Mouse (Mus musculus) 3134 (cell line): ENCODE measurements around the gene Hist1h1d.
A peak's percentile ranks its signal among the peaks of the same experiment; 100 is the strongest.
"Not testable (repeated sequence)": the region's sequence is repeated elsewhere in the genome, so short reads cannot be mapped to it uniquely, and the experiment has no call there.

Source experiments
- DNase-seq: peaks from one replicate; pipeline ENCODE4 v3.0.0-alpha.2; 2011; ENCODE audit warnings: low spot score; ENCODE audit not compliant: insufficient read length; ENCODE audit errors: extremely low read depth

The Hist1h1d gene

DNA sequence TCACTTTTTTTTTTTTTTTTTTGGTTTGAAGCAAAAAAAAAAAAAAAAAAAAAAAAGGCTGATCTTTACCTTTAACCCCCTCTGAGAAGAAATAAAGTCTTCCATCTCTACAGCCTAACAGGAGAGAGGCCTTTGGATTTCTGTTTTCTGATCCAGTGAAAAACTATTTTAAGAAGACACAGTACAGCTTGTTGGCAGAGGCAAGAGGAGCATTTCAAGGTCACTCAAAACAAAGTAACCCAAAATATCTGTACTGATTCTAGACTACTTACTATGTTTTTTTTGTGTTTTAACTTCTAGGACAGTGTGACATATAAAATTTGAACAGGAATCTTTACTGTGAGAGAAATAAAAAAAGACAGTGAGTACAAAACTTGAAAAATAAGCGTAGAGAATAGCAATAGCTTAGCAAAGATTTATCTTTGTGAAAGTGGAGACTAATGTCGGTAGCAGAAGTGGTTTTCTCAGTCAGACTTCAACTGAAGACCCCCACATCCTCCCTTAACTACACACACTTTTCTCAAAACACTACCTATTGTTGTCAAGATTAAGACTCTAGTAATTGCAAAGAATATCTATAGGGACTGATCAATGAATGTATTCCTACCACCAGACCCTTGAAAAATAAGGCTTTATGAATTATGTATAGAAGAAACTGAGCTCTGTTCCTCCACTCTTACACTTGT is 23.4 kb upstream of the Hist1h1d start:
- DNase-seq = no peak

DNA sequence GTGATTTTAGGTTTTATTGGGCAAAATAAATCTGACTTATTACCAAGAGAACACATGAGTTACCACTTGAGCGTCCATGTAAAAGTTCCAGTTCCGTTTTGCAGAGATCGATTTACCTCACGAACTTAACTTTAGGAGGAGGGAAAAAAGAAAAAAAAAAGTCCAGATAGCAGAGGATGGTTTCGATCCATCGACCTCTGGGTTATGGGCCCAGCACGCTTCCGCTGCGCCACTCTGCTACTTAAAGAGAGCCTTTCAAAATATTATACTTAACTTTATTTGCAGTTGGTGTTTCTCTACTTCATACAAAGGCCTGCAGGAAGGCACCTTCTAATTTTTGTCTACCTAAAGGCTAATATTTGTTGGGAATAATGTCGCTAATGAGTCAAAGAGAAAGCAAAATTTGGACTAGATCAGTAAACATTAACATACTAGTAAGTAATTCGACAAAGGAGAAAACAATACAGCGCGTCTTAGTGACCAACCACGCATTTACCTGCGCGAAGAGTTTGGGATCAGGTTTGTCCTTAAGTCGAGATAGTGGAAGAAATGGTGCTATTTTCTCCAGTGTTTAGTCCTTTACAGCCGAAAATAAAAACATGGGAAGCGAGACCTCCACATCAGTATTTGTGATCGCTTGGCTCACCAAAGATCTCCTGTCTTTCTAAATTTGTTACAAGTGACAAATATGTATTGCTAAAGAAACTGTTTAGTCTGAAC is 22.7 kb upstream of the Hist1h1d start:
- DNase-seq = peak; percentile 70

DNA sequence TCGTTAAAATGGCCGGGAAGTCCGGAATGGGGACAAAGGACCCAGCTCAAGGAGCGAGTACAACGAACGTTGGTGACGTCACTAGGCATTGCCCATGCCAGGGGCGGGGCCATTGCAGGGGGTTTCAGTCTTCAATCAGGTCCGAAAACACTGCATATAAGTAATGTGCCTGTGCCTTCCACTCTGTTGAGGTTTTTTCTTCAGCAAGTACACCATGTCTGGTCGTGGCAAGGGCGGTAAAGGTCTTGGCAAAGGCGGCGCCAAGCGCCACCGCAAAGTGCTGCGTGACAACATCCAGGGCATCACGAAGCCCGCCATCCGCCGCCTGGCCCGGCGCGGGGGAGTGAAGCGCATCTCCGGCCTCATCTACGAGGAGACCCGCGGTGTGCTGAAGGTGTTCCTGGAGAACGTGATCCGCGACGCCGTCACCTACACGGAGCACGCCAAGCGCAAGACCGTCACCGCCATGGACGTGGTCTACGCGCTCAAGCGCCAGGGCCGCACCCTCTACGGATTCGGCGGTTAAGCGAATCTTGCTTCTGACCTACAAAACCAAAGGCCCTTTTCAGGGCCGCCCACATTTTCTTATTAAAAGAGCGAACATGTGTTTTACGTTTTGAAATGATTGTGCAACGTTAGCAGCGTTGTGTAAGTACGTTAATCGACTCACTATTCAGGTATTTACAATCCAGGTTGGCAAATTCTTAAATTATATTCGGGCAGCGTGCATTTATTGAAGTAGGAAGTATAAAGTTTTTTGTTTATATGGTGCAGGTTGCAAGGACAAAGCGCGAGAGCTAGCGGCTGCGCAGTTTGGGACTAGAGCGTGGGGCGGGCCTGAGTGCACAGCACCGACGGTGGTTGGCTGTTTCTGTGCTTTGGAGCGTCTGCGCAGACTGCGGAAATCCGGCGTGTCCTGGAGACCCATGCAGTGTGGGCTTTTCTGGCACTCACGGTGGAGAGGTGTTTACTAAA is 21.9 kb upstream of the Hist1h1d start, which contains the start of gene Hist1h4h:
Hist1h4h (plus strand) TSS at position 150 of the 975 bp plus-strand sequence.
- peak; percentile 95 for DNase-seq

DNA sequence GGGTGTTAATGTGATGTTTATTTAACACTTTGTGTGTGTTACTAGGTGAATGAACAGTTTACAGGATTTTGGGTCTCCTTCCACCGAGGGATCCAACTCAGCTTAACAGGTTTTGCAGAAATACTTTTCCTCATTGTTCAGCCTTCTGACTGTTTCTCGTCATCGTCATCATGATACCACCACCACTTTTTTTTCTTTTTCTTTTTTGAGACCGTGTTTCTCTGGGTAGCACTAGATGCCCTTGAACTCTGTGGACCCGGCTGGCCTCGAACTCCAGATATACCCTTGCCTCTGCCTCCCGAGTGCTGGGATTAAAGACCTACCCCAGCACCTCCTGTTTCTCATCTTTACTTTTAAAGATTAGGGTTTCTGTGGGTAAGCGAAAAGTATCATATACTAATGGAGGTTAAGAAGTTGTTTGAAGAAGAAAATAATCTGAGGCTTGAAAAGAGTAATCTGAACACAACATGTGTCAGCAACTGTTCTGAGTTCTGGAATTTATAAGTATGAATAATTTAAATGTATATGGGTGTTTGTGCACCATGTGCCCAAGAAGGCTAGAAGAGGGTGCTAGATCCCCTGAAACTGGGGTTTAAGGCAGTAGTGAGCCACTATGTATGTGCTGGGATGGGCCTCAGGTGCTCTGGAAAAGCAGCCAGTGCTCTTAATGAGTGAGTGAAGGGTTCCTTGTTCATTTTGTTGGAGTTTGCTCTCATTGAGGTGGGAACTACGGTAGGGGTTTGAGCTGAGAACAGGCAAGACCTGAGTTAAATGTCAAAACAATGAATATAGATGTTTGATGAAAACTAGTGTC is 20.6 kb upstream of the Hist1h1d start:
- no peak for DNase-seq

DNA sequence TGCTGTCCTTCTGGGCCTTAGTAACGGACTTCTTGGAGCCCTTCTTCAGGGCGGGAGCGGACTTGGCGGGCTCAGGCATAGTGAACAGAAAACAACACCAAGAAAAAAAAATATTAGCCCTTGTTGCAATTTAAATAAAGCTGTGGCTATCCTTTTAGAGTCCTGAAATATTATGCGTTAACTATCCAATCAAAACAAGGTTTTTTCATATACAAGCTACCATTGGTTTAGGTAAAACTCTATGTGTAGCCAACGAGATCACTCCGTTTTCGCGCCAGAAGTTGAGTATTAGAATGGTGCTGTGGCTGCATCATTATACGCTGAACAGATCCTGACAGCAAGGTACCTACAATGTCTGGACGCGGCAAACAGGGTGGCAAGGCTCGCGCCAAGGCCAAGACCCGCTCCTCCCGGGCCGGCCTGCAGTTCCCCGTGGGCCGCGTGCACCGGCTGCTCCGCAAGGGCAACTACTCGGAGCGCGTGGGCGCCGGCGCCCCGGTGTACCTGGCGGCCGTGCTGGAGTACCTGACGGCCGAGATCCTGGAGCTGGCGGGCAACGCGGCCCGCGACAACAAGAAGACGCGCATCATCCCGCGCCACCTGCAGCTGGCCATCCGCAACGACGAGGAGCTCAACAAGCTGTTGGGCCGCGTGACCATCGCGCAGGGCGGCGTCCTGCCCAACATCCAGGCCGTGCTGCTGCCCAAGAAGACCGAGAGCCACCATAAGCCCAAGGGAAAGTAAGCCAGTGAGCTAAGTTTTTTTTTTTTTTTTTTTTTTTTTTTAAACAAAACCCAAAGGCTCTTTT is 19.3 kb upstream of the Hist1h1d start, which contains the start of gene Hist1h2af:
Hist1h2af (plus strand) TSS at position 347 of the 808 bp plus-strand sequence.
- DNase-seq = peak; percentile 85

DNA sequence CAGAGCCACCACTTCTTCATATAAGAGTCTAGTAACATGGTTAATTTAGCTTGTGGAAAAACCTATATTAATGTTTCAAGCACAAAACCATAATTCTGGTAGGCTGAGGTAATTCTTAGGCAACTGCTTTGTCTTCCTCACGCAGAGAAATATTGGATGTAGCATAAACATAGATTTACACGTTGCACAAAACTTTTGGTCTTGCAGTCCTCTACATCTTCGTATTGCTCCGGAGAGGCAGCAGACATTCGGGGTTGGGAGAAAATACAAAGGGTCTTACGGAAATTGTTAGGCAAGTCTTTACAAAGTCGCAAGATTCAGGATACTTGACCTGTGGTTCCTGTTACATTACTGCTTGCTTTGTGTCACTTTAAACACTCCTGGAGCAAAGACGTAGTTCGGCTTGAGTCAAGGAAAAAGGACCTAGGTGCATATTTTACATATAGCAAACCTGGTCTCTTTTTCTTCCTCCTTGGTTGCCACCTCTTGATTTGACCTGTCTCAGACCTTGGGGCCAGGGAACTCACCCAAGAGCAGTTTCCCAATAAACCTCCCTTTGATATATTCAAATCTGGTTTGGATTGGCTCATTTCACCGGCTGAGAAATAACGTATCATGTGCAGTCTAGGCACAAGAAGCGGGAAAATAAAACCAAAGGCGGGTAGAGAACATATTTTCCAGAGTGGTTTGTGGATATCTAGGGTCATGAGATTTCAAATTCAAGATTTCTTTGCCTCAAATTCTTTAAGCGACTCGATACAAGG is 18.5 kb upstream of the Hist1h1d start:
- DNase-seq = no peak

DNA sequence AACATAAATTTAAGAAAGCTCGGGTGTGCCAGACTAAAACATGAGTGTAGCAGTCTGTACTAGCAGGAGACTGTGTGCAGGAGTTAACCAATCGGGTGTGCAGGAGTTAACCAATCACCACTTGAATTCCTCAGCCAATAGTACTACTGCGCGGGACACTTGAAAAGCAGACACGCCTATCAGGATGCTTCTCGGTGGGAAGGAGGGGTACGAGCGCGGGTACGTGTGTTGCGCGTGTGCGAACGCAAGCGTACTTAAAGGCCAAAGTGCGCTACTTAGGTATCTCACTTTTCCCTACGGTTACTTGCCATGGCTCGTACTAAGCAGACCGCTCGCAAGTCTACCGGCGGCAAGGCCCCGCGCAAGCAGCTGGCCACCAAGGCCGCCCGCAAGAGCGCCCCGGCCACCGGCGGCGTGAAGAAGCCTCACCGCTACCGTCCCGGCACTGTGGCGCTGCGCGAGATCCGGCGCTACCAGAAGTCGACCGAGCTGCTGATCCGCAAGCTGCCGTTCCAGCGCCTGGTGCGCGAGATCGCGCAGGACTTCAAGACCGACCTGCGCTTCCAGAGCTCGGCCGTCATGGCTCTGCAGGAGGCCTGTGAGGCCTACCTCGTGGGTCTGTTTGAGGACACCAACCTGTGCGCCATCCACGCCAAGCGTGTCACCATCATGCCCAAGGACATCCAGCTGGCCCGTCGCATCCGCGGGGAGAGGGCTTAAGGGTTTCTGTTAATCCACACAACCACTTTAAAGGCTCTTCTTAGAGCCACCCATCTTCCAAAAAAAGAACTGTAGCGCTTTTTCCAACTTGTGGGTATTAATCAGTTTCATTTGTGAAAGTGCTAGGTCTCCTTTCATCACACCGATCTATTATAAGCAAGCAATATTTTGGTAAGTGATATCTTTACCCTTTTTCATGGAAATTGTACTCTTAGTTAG is 17.7 kb upstream of the Hist1h1d start, which contains the start of gene Hist1h3g:
Hist1h3g (plus strand) TSS at position 286 of the 939 bp plus-strand sequence.
- DNase-seq = peak; percentile 95

DNA sequence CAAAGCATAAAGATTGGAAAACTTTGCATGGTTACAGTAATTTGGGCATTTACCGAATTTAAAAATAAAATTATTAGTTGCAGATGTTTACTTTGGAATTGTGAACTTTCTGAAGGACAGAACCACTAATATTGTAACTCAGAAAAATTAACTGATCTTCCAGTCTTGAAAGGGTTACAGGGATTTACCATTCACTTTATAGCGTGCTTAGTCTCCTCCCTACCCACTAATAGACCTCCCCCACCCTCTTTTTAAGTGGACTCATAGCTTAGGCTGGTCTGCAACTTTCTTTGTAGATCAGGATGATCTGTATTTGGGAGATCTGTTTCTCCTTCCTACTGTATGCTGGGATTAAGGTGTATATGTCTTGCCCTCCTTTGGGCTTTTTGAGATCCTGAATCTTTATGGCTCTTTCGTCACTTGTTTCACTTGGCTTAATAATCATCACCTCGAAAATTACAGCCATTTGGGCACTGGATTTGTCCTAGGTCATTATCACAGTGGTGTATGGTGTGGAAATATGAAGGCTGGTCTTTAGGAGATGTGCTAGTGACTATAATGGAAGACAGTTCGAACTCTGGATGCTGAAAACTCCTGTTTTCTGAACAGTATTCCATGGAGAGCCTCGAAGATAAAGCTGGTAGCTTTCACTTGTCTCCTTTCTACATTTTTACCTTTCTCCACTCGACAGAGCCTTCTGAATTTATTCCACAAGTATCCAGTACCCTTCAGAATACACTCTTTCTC is 16.8 kb upstream of the Hist1h1d start:
- no peak for DNase-seq

DNA sequence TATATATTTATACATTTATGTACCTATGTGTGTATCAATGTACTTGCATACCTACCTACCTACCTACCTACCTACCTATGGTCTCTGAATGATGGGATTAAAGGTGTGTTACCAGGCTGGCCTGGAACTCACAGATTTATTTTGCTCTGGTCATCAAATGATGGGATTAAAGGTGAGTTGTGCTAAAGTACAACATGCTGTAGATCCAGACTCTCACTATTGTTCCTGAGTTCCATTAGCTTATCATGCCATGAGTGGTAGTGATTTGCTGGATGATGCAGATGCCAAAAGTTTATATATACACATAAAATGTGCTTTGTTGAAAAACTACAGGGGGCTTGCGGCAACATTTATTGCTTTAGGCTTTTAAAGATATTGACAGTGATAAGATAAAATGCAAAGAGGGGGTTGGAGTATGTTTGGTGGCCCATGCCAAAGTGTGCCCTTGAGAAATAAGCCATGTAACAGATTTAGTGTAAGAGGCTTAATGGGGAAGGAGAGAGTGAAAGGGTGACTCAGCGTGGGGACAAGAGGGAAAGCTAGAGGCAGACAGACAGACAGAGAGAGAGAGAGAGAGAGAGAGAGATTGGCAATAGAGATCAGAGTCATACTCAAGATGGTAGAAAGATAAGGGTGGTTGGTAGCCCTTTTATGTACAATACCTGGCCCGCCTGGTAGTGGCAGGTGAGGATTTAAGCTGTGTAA is 15.9 kb upstream of the Hist1h1d start:
- no peak for DNase-seq

DNA sequence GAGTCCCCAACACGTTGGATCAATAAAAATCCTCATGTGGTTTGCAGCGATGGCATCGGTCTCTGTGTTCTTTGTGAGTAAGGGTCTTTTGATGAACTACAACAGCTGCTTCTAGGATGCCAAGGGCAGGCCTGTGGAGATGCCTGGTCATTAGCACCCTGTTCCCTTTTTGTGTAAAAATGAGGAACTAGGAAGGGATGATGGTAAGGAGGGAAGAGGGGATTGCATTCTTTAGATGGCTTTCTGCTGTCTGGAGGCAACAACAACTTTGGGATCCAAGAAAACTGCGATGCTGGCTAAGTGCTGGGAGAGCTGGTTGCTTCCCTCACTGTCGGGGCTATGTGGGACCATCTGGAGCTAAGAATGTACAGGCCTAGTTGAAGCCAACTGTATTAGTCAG is 14.8 kb upstream of the Hist1h1d start:
- no peak for DNase-seq

DNA sequence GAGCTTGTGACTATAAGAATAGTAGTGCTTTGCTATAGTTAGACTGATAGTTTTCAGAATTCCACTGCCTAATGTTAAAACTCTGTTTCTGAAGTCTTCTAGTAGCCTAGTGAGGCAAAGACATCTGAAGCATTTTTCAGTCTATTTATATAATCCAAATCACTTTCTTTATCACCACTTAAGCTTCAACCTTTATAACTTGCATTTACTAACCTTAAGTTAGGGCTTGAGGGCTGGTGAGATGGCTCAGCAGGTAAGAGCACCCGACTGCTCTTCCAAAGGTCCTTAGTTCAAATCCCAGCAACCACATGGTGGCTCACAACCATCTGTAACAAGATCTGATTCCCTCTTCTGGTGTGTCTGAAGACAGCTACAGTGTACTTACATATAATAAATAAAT is 13.2 kb upstream of the Hist1h1d start:
- DNase-seq = not testable (repeated sequence)

DNA sequence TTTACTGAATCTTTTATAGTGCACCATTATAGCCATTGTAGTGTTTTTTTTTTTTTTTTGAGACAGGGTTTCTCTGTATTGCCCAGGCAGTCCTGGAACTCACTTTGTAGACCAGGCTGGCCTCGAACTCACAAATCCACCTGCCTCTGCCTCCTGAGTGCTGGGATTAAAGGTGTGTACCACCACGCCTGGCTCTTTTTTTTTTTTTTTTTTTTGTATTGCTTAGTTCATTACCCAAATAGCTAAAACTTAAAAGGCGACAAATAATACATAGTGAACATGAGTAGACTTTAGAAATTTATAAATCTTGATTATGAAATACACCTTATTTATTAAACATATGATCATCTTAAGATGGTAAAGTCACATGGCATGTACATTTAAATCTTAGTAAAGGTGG is 11.6 kb upstream of the Hist1h1d start:
- no peak for DNase-seq

DNA sequence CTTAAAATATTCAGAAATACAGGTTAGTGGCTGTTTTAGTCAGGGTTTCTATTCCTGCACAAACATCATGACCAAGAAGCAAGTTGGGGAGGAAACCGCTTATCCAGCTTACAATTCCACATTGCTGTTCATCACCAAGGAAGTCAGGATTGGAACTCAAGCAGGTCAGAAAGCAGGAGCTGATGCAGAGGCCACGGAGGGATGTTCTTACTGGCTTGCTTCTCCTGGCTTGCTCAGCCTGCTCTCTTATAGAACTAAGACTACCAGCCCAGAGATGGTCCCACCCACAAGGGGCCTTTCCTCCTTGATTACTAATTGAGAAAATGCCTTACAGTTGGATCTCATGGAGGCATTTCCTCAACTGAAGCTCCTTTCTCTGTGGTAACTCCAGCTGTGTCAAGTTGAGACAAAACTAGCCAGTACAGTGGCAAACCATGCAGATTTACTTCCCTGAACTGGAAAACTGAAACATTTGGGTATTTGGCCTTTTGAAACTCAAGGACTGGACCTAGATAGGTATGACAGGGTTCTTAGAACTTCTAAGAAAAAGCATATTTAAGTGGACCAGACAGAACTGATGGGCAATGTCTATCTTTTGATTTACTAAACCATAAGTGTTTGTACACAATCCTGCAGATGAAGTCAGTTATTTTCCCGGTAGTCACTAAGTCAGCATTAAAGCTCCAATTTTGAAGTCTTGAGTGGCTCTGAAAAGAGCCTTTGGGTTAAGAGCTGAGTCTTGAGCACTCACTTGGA is 10.7 kb upstream of the Hist1h1d start:
- peak; percentile 69 for DNase-seq

DNA sequence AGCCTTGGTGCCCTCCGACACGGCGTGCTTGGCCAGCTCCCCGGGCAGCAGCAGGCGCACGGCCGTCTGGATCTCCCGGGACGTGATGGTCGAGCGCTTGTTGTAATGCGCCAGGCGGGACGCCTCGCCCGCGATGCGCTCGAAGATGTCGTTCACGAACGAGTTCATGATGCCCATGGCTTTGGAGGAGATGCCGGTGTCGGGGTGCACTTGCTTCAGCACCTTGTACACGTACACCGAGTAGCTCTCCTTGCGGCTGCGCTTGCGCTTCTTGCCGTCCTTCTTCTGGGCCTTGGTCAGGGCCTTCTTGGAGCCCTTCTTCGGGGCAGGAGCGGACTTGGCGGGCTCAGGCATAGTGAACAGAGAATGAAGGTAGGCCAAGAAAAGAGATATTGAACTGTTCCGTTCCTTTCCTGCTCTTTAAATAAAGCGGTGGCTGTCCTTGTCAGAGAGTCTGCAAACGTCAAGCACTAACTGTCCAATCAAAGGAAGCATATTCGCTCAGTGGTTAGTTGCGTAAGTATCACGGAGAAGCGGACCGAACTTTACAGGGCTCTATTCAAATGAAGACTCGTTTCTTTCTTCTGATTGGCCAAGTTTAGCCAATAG is 10.0 kb upstream of the Hist1h1d start, which contains the start of gene Hist1h2bh:
Hist1h2bh (minus strand) TSS at position 394 of the 609 bp plus-strand sequence.
- DNase-seq = peak; percentile 88
